Mouse (Mus musculus) midbrain, embryonic 10.5 days (tissue): Measurements from ENCODE around the gene Spata18. TPM values are rescaled to one million over a fixed set of nuclear protein-coding genes. Genes with fewer than 3 reads are reported as not detected.

ENCODE experiments used
- DNase-seq: peaks from one replicate; pipeline ENCODE4 v3.0.0-alpha.2; 2017; ENCODE audit warnings: low spot score
- H3K27ac ChIP-seq: fragments of 300-500 bp; sonication (generic); replicated peaks from 2 replicates; pipeline ENCODE4 v1.5.1; 2016; ENCODE audit warnings: mild to moderate bottlenecking
- H3K27me3 ChIP-seq: fragments of 300-500 bp; sonication (generic); 2 replicates; pipeline ENCODE4 v1.6.1; 2016; ENCODE audit warnings: low read depth, mild to moderate bottlenecking; ENCODE audit not compliant: poor library complexity, severe bottlenecking
- H3K36me3 ChIP-seq: fragments of 300-500 bp; sonication (generic); 2 replicates; pipeline ENCODE4 v1.6.1; 2016; ENCODE audit warnings: mild to moderate bottlenecking, moderate library complexity
- H3K4me1 ChIP-seq: fragments of 300-500 bp; sonication (generic); 2 replicates; pipeline ENCODE4 v1.6.1; 2016
- H3K4me3 ChIP-seq: fragments of 300-500 bp; sonication (generic); 2 replicates; pipeline ENCODE4 v1.5.1; 2016; ENCODE audit warnings: mild to moderate bottlenecking, moderate library complexity
- H3K9me3 ChIP-seq: fragments of 300-500 bp; sonication (generic); replicated peaks from 2 replicates; pipeline ENCODE4 v1.6.1; 2016; ENCODE audit warnings: mild to moderate bottlenecking
- WGBS: fragments of 180-500 bp; shearing (Covaris S2); methylation state at CpG from one replicate; pipeline ENCODE4 v1.1.7; 2016; 5-methylcytosine and 5-hydroxymethylcytosine counted together
- polyA plus RNA-seq: library from polyadenylated mRNA; unstranded; fragments of >200 nt; fragmentation: Nextera tagmentation; extraction: Ambion mirVana; gene quantifications from 2 replicates; pipeline ENCODE4 v1.2.1, GENCODE M21; 2016

Gene Spata18
- polyA plus RNA-seq, 1 experiment from 2014 or later: not detected

- Histone ChIP-seq H3K27me3 (no peaks in the 10 kb centered on the region), H3K9me3 (no peaks in the 10 kb centered on the region), H3K36me3 (no peaks in the 10 kb centered on the region), H3K4me3 (no peak overlapping the region), H3K4me1 (no peaks in the 10 kb centered on the region), H3K27ac (no peak overlapping the region)
- DNase-seq: no peak
- WGBS: 91% methylated on average over 12 of the region's 12 CpGs
Measured at GRCm38 (mm10) chr5:73701946-73702710, 50.9 kb downstream of the Spata18 start.

- Histone ChIP-seq H3K4me3 (no peak overlapping the region), H3K27ac (no peak overlapping the region), H3K36me3 (no peaks in the 10 kb centered on the region), H3K27me3 (no peaks in the 10 kb centered on the region), H3K4me1 (no peaks in the 10 kb centered on the region), H3K9me3 (no peaks in the 10 kb centered on the region)
- DNase-seq: no peak
- 90% methylated on average over 4 of the region's 4 CpGs for WGBS
Measured at GRCm38 (mm10) chr5:73703096-73703495, 51.9 kb downstream of the Spata18 start.

- 39% methylated on average over 14 of the region's 14 CpGs for WGBS
- Histone ChIP-seq H3K36me3 (no peaks in the 10 kb centered on the region), H3K27ac (no peak overlapping the region), H3K4me1 (no peaks in the 10 kb centered on the region), H3K27me3 (no peaks in the 10 kb centered on the region), H3K9me3 (no peaks in the 10 kb centered on the region), H3K4me3 (no peak overlapping the region)
- DNase-seq: no peak
Measured at GRCm38 (mm10) chr5:73704263-73704662, 53.1 kb downstream of the Spata18 start.

GRCm38 (mm10) chr5:73704757-73705156 is 53.6 kb downstream of the Spata18 start:
- WGBS: 92% methylated on average over 8 of the region's 8 CpGs
- no peak overlapping the region for H3K4me3 ChIP-seq
- DNase-seq: no peak

GRCm38 (mm10) chr5:73705290-73705689 is 54.1 kb downstream of the Spata18 start:
- Histone ChIP-seq H3K9me3 (no peaks in the 10 kb centered on the region), H3K27ac (no peak overlapping the region), H3K36me3 (no peaks in the 10 kb centered on the region), H3K4me1 (no peaks in the 10 kb centered on the region), H3K27me3 (no peaks in the 10 kb centered on the region), H3K4me3 (no peak overlapping the region)
- WGBS: 88% methylated on average over 5 of the region's 5 CpGs
- DNase-seq: no peak

More at GRCm38 (mm10) chr5:73704757-73705156, 53.6 kb downstream of the Spata18 start:
- Histone ChIP-seq H3K27me3 (no peaks in the 10 kb centered on the region), H3K9me3 (no peaks in the 10 kb centered on the region), H3K36me3 (no peaks in the 10 kb centered on the region), H3K4me1 (no peaks in the 10 kb centered on the region), H3K27ac (no peak overlapping the region)

- Histone ChIP-seq H3K27ac (no peak overlapping the region), H3K4me1 (no peaks in the 10 kb centered on the region), H3K36me3 (no peaks in the 10 kb centered on the region), H3K9me3 (no peaks in the 10 kb centered on the region), H3K4me3 (no peak overlapping the region), H3K27me3 (no peaks in the 10 kb centered on the region)
- no peak for DNase-seq
- 81% methylated on average over 7 of the region's 7 CpGs for WGBS
Measured at GRCm38 (mm10) chr5:73712852-73713251, 61.7 kb downstream of the Spata18 start.

GRCm38 (mm10) chr5:73716941-73717340 is 65.8 kb downstream of the Spata18 start:
- 76% methylated on average over 2 of the region's 2 CpGs for WGBS

GRCm38 (mm10) chr5:73721682-73722282 is 70.6 kb downstream of the Spata18 start:
- no peaks in the 10 kb centered on the region for H3K9me3 ChIP-seq
- no peaks in the 10 kb centered on the region for H3K27me3 ChIP-seq
- H3K4me1 ChIP-seq: no peaks in the 10 kb centered on the region
- no peaks in the 10 kb centered on the region for H3K36me3 ChIP-seq
- WGBS: 92% methylated on average over 21 of the region's 21 CpGs
- no peak for DNase-seq
- no peak overlapping the region for H3K27ac ChIP-seq
- H3K4me3 ChIP-seq: no peak overlapping the region

More at GRCm38 (mm10) chr5:73716941-73717340, 65.8 kb downstream of the Spata18 start:
- H3K4me3 ChIP-seq: no peak overlapping the region
- no peaks in the 10 kb centered on the region for H3K36me3 ChIP-seq
- H3K4me1 ChIP-seq: no peaks in the 10 kb centered on the region
- DNase-seq: no peak
- H3K27ac ChIP-seq: no peak overlapping the region
- no peaks in the 10 kb centered on the region for H3K9me3 ChIP-seq
- no peaks in the 10 kb centered on the region for H3K27me3 ChIP-seq

- H3K36me3 ChIP-seq: no peaks in the 10 kb centered on the region
- no peaks in the 10 kb centered on the region for H3K9me3 ChIP-seq
- H3K4me3 ChIP-seq: no peak overlapping the region
- H3K27me3 ChIP-seq: no peaks in the 10 kb centered on the region
- no peak for DNase-seq
- WGBS: 94% methylated on average over 4 of the region's 4 CpGs
- no peak overlapping the region for H3K27ac ChIP-seq
- H3K4me1 ChIP-seq: no peaks in the 10 kb centered on the region
Measured at GRCm38 (mm10) chr5:73725981-73726380, 74.8 kb downstream of the Spata18 start.

- WGBS: 90% methylated on average over 7 of the region's 7 CpGs
- peaks cover 2% of the 10 kb centered on the region; the same call in 1 of the 2 replicates for H3K4me1 ChIP-seq
- H3K4me3 ChIP-seq: no peak overlapping the region
Measured at GRCm38 (mm10) chr5:73728651-73729050, 77.5 kb downstream of the Spata18 start.

More at GRCm38 (mm10) chr5:73728651-73729050, 77.5 kb downstream of the Spata18 start:
- no peaks in the 10 kb centered on the region for H3K36me3 ChIP-seq
- DNase-seq: no peak
- H3K9me3 ChIP-seq: no peaks in the 10 kb centered on the region
- no peaks in the 10 kb centered on the region for H3K27me3 ChIP-seq
- H3K27ac ChIP-seq: no peak overlapping the region

Other genes starting within 250 kb of the Spata18 start
- not detected in 2 replicates for gene Cwh43, start 245.3 kb upstream of the Spata18 start, polyA plus RNA-seq
- 46.0 and 54.9 TPM in 2 replicates for gene Dcun1d4, start 170.4 kb upstream of the Spata18 start, polyA plus RNA-seq
- gene Lrrc66, start 18.9 kb upstream of the Spata18 start, polyA plus RNA-seq: 0.06 and 0.07 TPM in 2 replicates
- gene Sgcb, start 3.6 kb upstream of the Spata18 start, polyA plus RNA-seq: 21.3 and 21.8 TPM in 2 replicates